Mouse (Mus musculus) MEL (cell line): ENCODE data around the gene Sorbs1.

Experiments
- CHD1 ChIP-seq: IDR thresholded peaks from 2 replicates; pipeline ENCODE4 v1.6.1; 2012; ENCODE audit warnings: low read depth, mild to moderate bottlenecking, inconsistent platforms, low read length, improper control_type of control experiment
- CTCF ChIP-seq, 3 experiments: IDR thresholded peaks in 2 of 3; conservative IDR thresholded peaks in 1 of 3; 2 replicates each; pipeline ENCODE4 v1.5.1; 2011 to 2012; ENCODE audit warnings: low read length in 3 of 3, low read depth in 2 of 3, mild to moderate bottlenecking in 2 of 3, improper control_type of control experiment in 1 of 3, inconsistent platforms in 1 of 3, mixed read lengths in 1 of 3, moderate library complexity in 1 of 3; ENCODE audit not compliant: control insufficient read depth in 1 of 3, insufficient read depth in 1 of 3, poor library complexity in 1 of 3, severe bottlenecking in 1 of 3
- ELF1 ChIP-seq: IDR thresholded peaks from 2 replicates; pipeline ENCODE4 v1.6.1; 2014; ENCODE audit warnings: low read depth, mild to moderate bottlenecking, inconsistent platforms, low read length, improper control_type of control experiment, moderate library complexity
- EP300 ChIP-seq, 2 experiments: IDR thresholded peaks; 2 replicates each; pipeline ENCODE4 v1.6.1; 2011; ENCODE audit warnings: improper control_type of control experiment in 2 of 2, low read length in 2 of 2, low read depth in 1 of 2, mild to moderate bottlenecking in 1 of 2
- MAFK ChIP-seq: IDR thresholded peaks from 2 replicates; pipeline ENCODE4 v1.6.1; 2011; ENCODE audit warnings: low read depth, mild to moderate bottlenecking, low read length, improper control_type of control experiment, borderline replicate concordance
- MXI1 ChIP-seq: IDR thresholded peaks from 2 replicates; pipeline ENCODE4 v1.6.1; 2011; ENCODE audit warnings: mild to moderate bottlenecking, low read depth, low read length, improper control_type of control experiment
- POLR2A ChIP-seq, 2 experiments: IDR thresholded peaks; 2 replicates each; pipeline ENCODE4 v1.6.1; 2011 to 2012; ENCODE audit warnings: low read length in 2 of 2, mild to moderate bottlenecking in 2 of 2, control low read depth in 1 of 2, improper control_type of control experiment in 1 of 2, low read depth in 1 of 2, moderate library complexity in 1 of 2; ENCODE audit not compliant: control insufficient read depth in 1 of 2, insufficient read depth in 1 of 2, poor library complexity in 1 of 2
- SIN3A ChIP-seq: IDR thresholded peaks from 2 replicates; pipeline ENCODE4 v1.6.1; 2012; ENCODE audit warnings: low read length, improper control_type of control experiment, inconsistent platforms

- TF ChIP-seq MXI1 (no peak), ELF1 (no peak), CTCF (IDR thresholded peaks at IDR 0.05 in 2 of 3, conservative IDR thresholded peaks at IDR 0.05 in 1 of 3; ENCODE audit: control insufficient read depth in 1 of 3, insufficient read depth in 1 of 3, low read depth in 2 of 3, low read length in 3 of 3, poor library complexity in 1 of 3, severe bottlenecking in 1 of 3) (no peak), SIN3A (no peak), CHD1 (no peak), POLR2A (IDR thresholded peaks at IDR 0.05; ENCODE audit: control insufficient read depth in 1 of 2, insufficient read depth in 1 of 2, low read depth in 1 of 2, low read length in 2 of 2, poor library complexity in 1 of 2) (no peak), MAFK (no peak), EP300 (IDR thresholded peaks at IDR 0.05; ENCODE audit: low read depth in 1 of 2, low read length in 2 of 2) (no peak)
These were observed 6.6 kb downstream of the Sorbs1 start for GRCm38 (mm10) chr19:40506965-40507364.
